Mouse (Mus musculus) erythroblast, embryonic 14.5 days (primary cell): ENCODE results near the gene Nrip1.

Source experiments
- GATA1 ChIP-seq: IDR thresholded peaks from 2 replicates; pipeline ENCODE4 v1.6.1; 2012; ENCODE audit warnings: low read length, inconsistent platforms, mixed read lengths
- TAL1 ChIP-seq: IDR thresholded peaks from 3 replicates; pipeline ENCODE4 v1.6.1; 2012; ENCODE audit warnings: low read length, inconsistent platforms, mixed read lengths

DNA sequence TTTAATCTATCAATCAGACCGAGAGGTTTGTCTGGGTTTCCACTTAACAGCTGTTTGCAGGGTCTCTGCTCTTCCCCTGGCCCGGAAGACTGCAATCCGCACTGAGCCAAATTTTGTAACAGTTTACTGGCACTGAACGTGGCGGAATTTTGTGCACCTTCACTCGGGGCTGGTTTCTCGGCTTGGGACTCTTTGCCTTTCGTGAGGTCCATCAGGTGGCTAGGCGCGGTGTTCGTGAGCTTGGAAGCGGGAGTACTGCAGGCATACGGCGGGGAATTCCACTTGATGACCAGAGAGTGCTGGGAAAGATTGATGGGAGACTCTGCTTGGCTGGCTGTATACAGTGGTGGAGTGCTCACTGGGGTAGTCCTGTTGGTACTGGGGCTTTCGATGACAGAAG, 81.0 kb downstream of the Nrip1 start:
- no peak for TF ChIP-seq GATA1
- no peak for TF ChIP-seq TAL1
